Mouse (Mus musculus): Measurements from ENCODE around the gene Relb. TPM values are rescaled to one million over a fixed set of nuclear protein-coding genes. Genes with fewer than 3 reads are reported as not detected.
A peak's percentile ranks its signal among the peaks of the same experiment; 100 is the strongest.

Gene Relb
- polyA plus RNA-seq, 1 experiment from 2014 or later, result 10.5 TPM

DNA sequence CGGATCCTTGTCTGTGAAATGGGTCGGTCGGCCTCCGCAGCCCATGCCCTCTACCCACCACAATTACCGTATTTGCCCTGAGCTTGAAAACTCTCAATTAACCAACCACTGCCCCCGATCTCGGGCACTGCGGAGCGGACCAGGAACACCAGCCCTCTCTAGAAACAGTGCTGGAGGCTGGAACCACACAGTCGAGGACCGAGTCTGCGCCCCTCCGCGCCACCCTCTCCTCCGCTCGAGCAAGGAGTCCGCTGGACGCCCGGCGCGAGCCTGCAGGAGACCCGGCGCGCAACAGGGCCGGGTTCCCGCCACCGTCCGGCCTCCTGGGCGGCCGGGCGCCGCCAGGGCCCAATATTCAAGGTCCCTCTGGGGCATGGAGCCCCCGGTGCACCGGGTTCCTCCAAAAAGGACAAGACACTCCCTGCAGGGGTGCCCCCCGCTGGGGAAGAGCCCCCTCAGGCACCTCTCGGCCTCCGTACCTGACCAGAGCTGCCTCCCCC is 35.3 kb upstream of the Relb start:
- H3K36me3 ChIP-seq (ENCODE audit: control insufficient read depth, insufficient read depth), result peaks cover 15% of the 10 kb centered on the region; the same call in 1 of the 2 replicates
- no peak for TF ChIP-seq CTCF (IDR thresholded peaks at IDR 0.05; ENCODE audit: low read depth)
- no peaks in the 10 kb centered on the region for H3K9me3 ChIP-seq (ENCODE audit: control insufficient read depth)
- peak overlapping the region; percentile 83 for H3K4me2 ChIP-seq (replicated peaks; ENCODE audit: low read depth)
- H3K9ac ChIP-seq (ENCODE audit: low read depth, low read length), result peak overlapping the region; percentile 98
- H3K27ac ChIP-seq (ENCODE audit: low read depth, low read length), result peak overlapping the region; percentile 91
- peak overlapping the region; percentile 99 for H3K4me3 ChIP-seq (ENCODE audit: low read depth, low read length)
- H3K27me3 ChIP-seq (replicated peaks; ENCODE audit: control insufficient read depth, insufficient read depth, low read length), result no peaks in the 10 kb centered on the region
- ATAC-seq, result peak; percentile 25
- under 1% methylated on average over 36 of the region's 37 CpGs for WGBS
- H3K4me1 ChIP-seq (replicated peaks; ENCODE audit: control insufficient read depth, insufficient read depth, low read length), result peaks cover 10% of the 10 kb centered on the region; the same call in 1 of the 2 replicates

DNA sequence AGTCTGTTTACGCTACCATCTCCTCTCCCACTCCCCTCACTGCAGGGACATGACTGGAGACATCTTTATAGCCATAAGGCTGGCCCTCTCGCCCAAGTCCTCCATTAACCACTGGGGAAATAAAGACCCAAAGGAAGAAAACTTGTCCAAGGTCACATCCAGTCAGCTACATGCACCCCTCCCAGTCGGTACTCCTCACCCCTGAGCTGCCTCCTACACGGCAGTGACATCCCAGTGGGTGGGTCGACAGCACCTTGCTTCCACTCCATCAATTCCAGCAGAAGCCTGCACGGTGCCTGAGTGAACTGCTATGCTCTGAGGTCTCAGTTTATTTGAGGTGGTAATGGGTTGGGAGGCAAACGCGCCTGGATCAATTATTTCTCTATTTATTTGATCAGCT is 34.7 kb upstream of the Relb start:
- H3K4me3 ChIP-seq (ENCODE audit: low read depth, low read length), result peak overlapping the region; percentile 99
- no peaks in the 10 kb centered on the region for H3K27me3 ChIP-seq (replicated peaks; ENCODE audit: control insufficient read depth, insufficient read depth, low read length)
- H3K36me3 ChIP-seq (ENCODE audit: control insufficient read depth, insufficient read depth), result peaks cover 15% of the 10 kb centered on the region; the same call in 1 of the 2 replicates
- no peak for ATAC-seq
- H3K9ac ChIP-seq (ENCODE audit: low read depth, low read length), result peak overlapping the region; percentile 98
- TF ChIP-seq CTCF (IDR thresholded peaks at IDR 0.05; ENCODE audit: low read depth), result no peak
- H3K4me1 ChIP-seq (replicated peaks; ENCODE audit: control insufficient read depth, insufficient read depth, low read length), result peaks cover 10% of the 10 kb centered on the region; the same call in 1 of the 2 replicates
- H3K9me3 ChIP-seq (ENCODE audit: control insufficient read depth), result no peaks in the 10 kb centered on the region
- peak overlapping the region; percentile 83 for H3K4me2 ChIP-seq (replicated peaks; ENCODE audit: low read depth)
- WGBS, result 10% methylated on average over 8 of the region's 8 CpGs
- H3K27ac ChIP-seq (ENCODE audit: low read depth, low read length), result no peak overlapping the region

- 98% methylated on average over 2 of the region's 2 CpGs for WGBS
- Histone ChIP-seq H3K4me1 (replicated peaks; ENCODE audit: control insufficient read depth, insufficient read depth, low read length) (no peaks in the 10 kb centered on the region), H3K9ac (ENCODE audit: low read depth, low read length) (no peak overlapping the region), H3K27ac (ENCODE audit: low read depth, low read length) (no peak overlapping the region), H3K4me3 (ENCODE audit: low read depth, low read length) (no peak overlapping the region), H3K4me2 (replicated peaks; ENCODE audit: low read depth) (no peak overlapping the region), H3K36me3 (ENCODE audit: control insufficient read depth, insufficient read depth) (peaks cover 69% of the 10 kb centered on the region), H3K9me3 (ENCODE audit: control insufficient read depth) (no peaks in the 10 kb centered on the region), H3K27me3 (replicated peaks; ENCODE audit: control insufficient read depth, insufficient read depth, low read length) (no peaks in the 10 kb centered on the region)
- TF ChIP-seq CTCF (IDR thresholded peaks at IDR 0.05; ENCODE audit: low read depth), result no peak
- ATAC-seq, result no peak
These were observed 23.4 kb upstream of the Relb start for GRCm38 (mm10) chr7:19652614-19653013.

DNA sequence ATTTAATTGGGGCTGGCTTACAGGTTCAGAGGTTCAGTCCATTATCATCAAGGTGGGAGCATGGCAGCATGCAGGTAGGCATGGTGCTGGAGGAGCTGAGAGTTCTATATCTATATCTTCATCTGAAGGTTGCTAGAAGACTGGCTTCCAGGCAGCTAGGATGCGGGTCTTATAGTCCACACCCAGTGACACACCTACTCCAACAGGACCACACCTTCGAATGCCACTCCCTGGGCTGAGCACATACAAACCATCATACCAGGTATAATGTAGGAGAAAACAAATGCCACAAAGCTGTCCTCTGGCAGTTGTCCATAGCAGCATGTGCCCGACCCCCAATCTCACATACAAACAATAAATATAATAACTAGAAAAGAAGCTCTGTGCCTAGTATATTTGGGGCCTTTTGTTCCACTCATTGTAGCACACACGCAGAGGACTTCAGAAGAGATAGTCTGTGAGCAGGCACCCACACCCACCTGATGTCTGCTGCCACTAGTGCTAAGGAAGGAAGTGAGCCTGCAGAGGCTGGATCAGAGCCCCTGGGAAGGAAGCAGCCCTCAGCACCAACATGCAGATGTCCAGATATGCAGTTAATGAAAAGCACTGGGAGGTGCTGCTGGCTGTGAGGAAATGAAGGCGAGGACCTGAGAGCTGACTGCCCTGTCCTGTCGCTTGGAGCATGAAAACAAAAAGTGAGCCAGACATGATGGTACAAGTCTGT is 22.0 kb upstream of the Relb start:
- Histone ChIP-seq H3K4me1 (replicated peaks; ENCODE audit: control insufficient read depth, insufficient read depth, low read length) (no peaks in the 10 kb centered on the region), H3K4me2 (replicated peaks; ENCODE audit: low read depth) (no peak overlapping the region), H3K27ac (ENCODE audit: low read depth, low read length) (no peak overlapping the region), H3K36me3 (ENCODE audit: control insufficient read depth, insufficient read depth) (peaks cover 79% of the 10 kb centered on the region), H3K9ac (ENCODE audit: low read depth, low read length) (no peak overlapping the region), H3K4me3 (ENCODE audit: low read depth, low read length) (no peak overlapping the region), H3K9me3 (ENCODE audit: control insufficient read depth) (no peaks in the 10 kb centered on the region), H3K27me3 (replicated peaks; ENCODE audit: control insufficient read depth, insufficient read depth, low read length) (no peaks in the 10 kb centered on the region)
- no peak for TF ChIP-seq CTCF (IDR thresholded peaks at IDR 0.05; ENCODE audit: low read depth)
- 72% methylated on average over 6 of the region's 6 CpGs for WGBS
- no peak for ATAC-seq

DNA sequence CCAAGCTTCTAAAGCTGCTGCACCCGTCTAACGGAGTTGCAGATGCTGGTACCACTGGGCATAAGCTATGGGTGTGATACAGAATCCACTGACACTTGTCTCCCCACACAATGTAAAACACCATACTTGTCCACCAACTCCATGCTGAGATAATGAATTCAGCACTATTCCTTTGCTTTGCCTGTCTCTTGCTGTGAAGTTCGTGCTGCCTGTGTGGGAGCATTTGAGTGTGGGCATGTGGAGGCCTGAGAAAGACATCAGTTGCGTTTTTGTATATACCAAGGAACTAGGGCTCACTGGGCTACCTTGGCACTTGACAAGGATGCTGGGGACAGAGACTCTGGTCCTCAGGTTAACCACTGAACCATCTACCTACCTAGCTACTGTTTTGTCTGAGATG is 12.0 kb upstream of the Relb start:
- no peak overlapping the region for H3K9ac ChIP-seq (ENCODE audit: low read depth, low read length)
- no peak for ATAC-seq
- peaks cover 99% of the 10 kb centered on the region for H3K36me3 ChIP-seq (ENCODE audit: control insufficient read depth, insufficient read depth)
- TF ChIP-seq CTCF (IDR thresholded peaks at IDR 0.05; ENCODE audit: low read depth), result no peak
- H3K27me3 ChIP-seq (replicated peaks; ENCODE audit: control insufficient read depth, insufficient read depth, low read length), result no peaks in the 10 kb centered on the region
- no peak overlapping the region for H3K4me3 ChIP-seq (ENCODE audit: low read depth, low read length)
- no peaks in the 10 kb centered on the region for H3K9me3 ChIP-seq (ENCODE audit: control insufficient read depth)
- no peaks in the 10 kb centered on the region for H3K4me1 ChIP-seq (replicated peaks; ENCODE audit: control insufficient read depth, insufficient read depth, low read length)
- WGBS, result 96% methylated on average over 4 of the region's 4 CpGs
- no peak overlapping the region for H3K27ac ChIP-seq (ENCODE audit: low read depth, low read length)
- H3K4me2 ChIP-seq (replicated peaks; ENCODE audit: low read depth), result no peak overlapping the region

- Histone ChIP-seq H3K36me3 (ENCODE audit: control insufficient read depth, insufficient read depth) (peaks cover 75% of the 10 kb centered on the region), H3K4me1 (replicated peaks; ENCODE audit: control insufficient read depth, insufficient read depth, low read length) (no peaks in the 10 kb centered on the region), H3K9me3 (ENCODE audit: control insufficient read depth) (no peaks in the 10 kb centered on the region), H3K4me3 (ENCODE audit: low read depth, low read length) (no peak overlapping the region), H3K4me2 (replicated peaks; ENCODE audit: low read depth) (no peak overlapping the region), H3K9ac (ENCODE audit: low read depth, low read length) (no peak overlapping the region), H3K27ac (ENCODE audit: low read depth, low read length) (no peak overlapping the region), H3K27me3 (replicated peaks; ENCODE audit: control insufficient read depth, insufficient read depth, low read length) (no peaks in the 10 kb centered on the region)
- 0 out of 2 replicates have a peak, but pooled peaks have one; percentile 6 for ATAC-seq
- TF ChIP-seq CTCF (IDR thresholded peaks at IDR 0.05; ENCODE audit: low read depth), result no peak
- WGBS, result 82% methylated on average over 11 of the region's 11 CpGs
These were observed 6.0 kb upstream of the Relb start for GRCm38 (mm10) chr7:19635074-19635827.
